Mouse (Mus musculus) lung, embryonic 16.5 days (tissue): ENCODE measurements around the gene Abca1. TPM values are rescaled to one million over a fixed set of nuclear protein-coding genes. Genes with fewer than 3 reads are reported as not detected.

Experiments
- ATAC-seq: fragments of 200-750 bp; cut with Nextera tagmentation; 2 replicates; pipeline ENCODE4 v1.8.0; 2017; ENCODE audit warnings: low read depth, mild to moderate bottlenecking, moderate library complexity
- H3K27ac ChIP-seq: fragments of 300-500 bp; sonication (generic); 2 replicates; pipeline ENCODE4 v1.5.1; 2014; ENCODE audit warnings: mild to moderate bottlenecking, control low read depth, low read length
- H3K27me3 ChIP-seq: fragments of 300-500 bp; sonication (generic); 2 replicates; pipeline ENCODE4 v1.6.1; 2014; ENCODE audit warnings: low read depth, low read length, mixed read lengths; ENCODE audit not compliant: control insufficient read depth, insufficient read depth
- H3K36me3 ChIP-seq: fragments of 300-500 bp; sonication (generic); 2 replicates; pipeline ENCODE4 v1.6.1; 2014; ENCODE audit warnings: low read length; ENCODE audit not compliant: control insufficient read depth, insufficient read depth
- H3K4me1 ChIP-seq: fragments of 300-500 bp; sonication (generic); replicated peaks from 2 replicates; pipeline ENCODE4 v1.6.1; 2014; ENCODE audit warnings: low read length, mixed read lengths; ENCODE audit not compliant: control insufficient read depth, insufficient read depth
- H3K4me2 ChIP-seq: fragments of 300-500 bp; sonication (generic); 2 replicates; pipeline ENCODE4 v1.6.1; 2014; ENCODE audit warnings: low read depth, low read length, control low read depth
- H3K4me3 ChIP-seq: fragments of 300-500 bp; sonication (generic); 2 replicates; pipeline ENCODE4 v1.5.1; 2014; ENCODE audit warnings: mild to moderate bottlenecking, low read length, control low read depth
- H3K9ac ChIP-seq: fragments of 300-500 bp; sonication (generic); 2 replicates; pipeline ENCODE4 v1.6.1; 2014; ENCODE audit warnings: low read length, control low read depth
- H3K9me3 ChIP-seq: fragments of 300-500 bp; sonication (generic); 2 replicates; pipeline ENCODE4 v1.6.1; 2016; ENCODE audit warnings: low read length; ENCODE audit not compliant: control insufficient read depth
- WGBS: fragments of 180-500 bp; shearing (Covaris S2); extraction: QIAGEN DNeasy Blood & Tissue Kit; methylation state at CpG from one replicate; pipeline ENCODE4 v1.1.7; 2014; 5-methylcytosine and 5-hydroxymethylcytosine counted together
- polyA plus RNA-seq: library from polyadenylated mRNA; unstranded; fragments of >200 nt; fragmentation: Nextera tagmentation; extraction: Ambion mirVana; gene quantifications from 2 replicates; pipeline ENCODE4 v1.2.1, GENCODE M21; 2015

The Abca1 gene
- polyA plus RNA-seq, 1 experiment from 2014 or later, result 9.8 TPM

DNA sequence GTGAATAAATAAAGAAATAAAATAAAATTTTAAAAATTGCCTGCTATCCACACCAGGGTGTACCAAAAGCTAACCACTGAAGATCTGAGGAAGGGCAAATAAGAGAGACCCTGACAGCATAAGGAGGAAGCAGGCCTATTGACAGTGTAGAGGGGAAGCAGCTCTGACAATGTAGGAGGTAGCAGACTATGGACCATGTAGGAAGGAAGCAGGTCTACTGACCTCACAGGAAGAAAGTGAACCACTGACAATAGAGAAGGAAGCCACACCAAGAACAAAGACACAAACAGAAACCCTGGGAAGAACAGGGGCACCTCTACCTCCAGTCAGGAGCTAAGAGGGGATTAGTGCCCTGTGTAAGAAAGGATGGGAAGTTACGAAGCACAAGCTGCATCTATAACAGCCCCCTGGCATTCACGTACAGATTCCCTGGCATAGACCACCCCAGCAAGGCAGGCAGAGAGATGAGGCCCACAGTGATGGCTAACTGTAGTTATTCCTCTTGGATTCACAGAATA, 80.8 kb downstream of the Abca1 start:
- no peaks in the 10 kb centered on the region; the same call in 1 of the 2 replicates for H3K4me1 ChIP-seq
- H3K4me2 ChIP-seq, result no peak overlapping the region
- ATAC-seq, result peak; percentile 81
- peak overlapping the region; percentile 53 for H3K27ac ChIP-seq
- WGBS, result 83% methylated on average over 2 of the region's 2 CpGs
- H3K4me3 ChIP-seq, result no peak overlapping the region
- H3K9me3 ChIP-seq, result no peaks in the 10 kb centered on the region
- H3K27me3 ChIP-seq, result no peaks in the 10 kb centered on the region
- peaks cover 31% of the 10 kb centered on the region; the same call in 1 of the 2 replicates for H3K36me3 ChIP-seq
- no peak overlapping the region for H3K9ac ChIP-seq

GRCm38 (mm10) chr4:53076788-53077350, 82.8 kb downstream of the Abca1 start:
- WGBS, result 75% methylated on average over 4 of the region's 4 CpGs
- H3K36me3 ChIP-seq, result peaks cover 34% of the 10 kb centered on the region

GRCm38 (mm10) chr4:53073025-53073424, 86.7 kb downstream of the Abca1 start:
- WGBS, result 90% methylated on average over 7 of the region's 7 CpGs
- no peak for ATAC-seq

More at GRCm38 (mm10) chr4:53076788-53077350, 82.8 kb downstream of the Abca1 start:
- Histone ChIP-seq H3K4me2 (no peak overlapping the region), H3K9me3 (no peaks in the 10 kb centered on the region), H3K9ac (no peak overlapping the region), H3K27ac (no peak overlapping the region), H3K27me3 (no peaks in the 10 kb centered on the region), H3K4me3 (no peak overlapping the region), H3K4me1 (no peaks in the 10 kb centered on the region; the same call in 1 of the 2 replicates)
- no peak for ATAC-seq

DNA sequence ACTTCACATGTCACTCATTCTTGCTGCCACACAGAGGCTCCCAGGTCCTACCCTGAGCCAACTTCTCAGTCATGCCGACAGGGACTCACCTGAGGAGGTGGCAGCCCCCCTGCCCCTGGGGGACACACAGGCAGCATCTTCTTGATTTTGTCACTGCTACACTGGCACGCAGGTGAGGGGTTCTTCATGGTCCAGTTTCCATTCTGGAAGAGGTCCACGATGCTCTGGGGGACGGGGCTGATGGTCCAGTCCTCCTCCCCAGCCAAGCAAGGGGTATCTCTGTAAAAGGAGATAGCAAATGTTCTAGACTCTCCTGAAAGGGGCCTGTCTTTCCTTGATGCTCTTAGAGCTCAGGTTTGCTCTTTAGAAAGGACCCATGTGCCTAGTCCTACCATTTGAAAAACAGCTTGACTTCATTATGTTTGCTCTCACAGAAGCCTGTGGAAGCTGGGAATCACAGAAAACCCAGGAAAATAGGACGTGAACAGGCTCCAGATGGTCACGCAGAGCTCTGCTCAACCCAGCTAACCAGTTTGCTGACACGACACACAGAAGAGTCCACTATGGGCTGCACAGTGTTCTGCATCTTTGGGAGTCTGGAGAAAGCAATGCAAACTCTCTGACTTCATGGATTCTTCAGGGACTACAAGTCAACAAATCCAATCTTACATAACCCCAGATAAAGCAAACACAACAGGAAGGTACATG, 97.2 kb downstream of the Abca1 start:
- Histone ChIP-seq H3K27me3 (no peaks in the 10 kb centered on the region), H3K9ac (no peak overlapping the region), H3K4me1 (no peaks in the 10 kb centered on the region), H3K36me3 (peaks cover 34% of the 10 kb centered on the region), H3K4me3 (no peak overlapping the region), H3K4me2 (no peak overlapping the region), H3K27ac (no peak overlapping the region), H3K9me3 (peaks cover 4% of the 10 kb centered on the region; the same call in 1 of the 2 replicates)
- 88% methylated on average over 7 of the region's 7 CpGs for WGBS
- no peak for ATAC-seq

More at GRCm38 (mm10) chr4:53073025-53073424, 86.7 kb downstream of the Abca1 start:
- H3K27me3 ChIP-seq, result no peaks in the 10 kb centered on the region
- H3K4me2 ChIP-seq, result no peak overlapping the region
- no peak overlapping the region for H3K4me3 ChIP-seq
- peaks cover 44% of the 10 kb centered on the region for H3K36me3 ChIP-seq
- no peaks in the 10 kb centered on the region for H3K9me3 ChIP-seq
- no peak overlapping the region for H3K27ac ChIP-seq
- no peaks in the 10 kb centered on the region for H3K4me1 ChIP-seq
- H3K9ac ChIP-seq, result no peak overlapping the region

GRCm38 (mm10) chr4:53046238-53047022, 113.3 kb downstream of the Abca1 start:
- H3K9ac ChIP-seq, result no peak overlapping the region
- H3K9me3 ChIP-seq, result no peaks in the 10 kb centered on the region
- no peak overlapping the region for H3K4me2 ChIP-seq
- no peak overlapping the region for H3K4me3 ChIP-seq
- H3K27me3 ChIP-seq, result no peaks in the 10 kb centered on the region
- WGBS, result 57% methylated on average over 9 of the region's 9 CpGs
- ATAC-seq, result no peak
- H3K4me1 ChIP-seq, result no peaks in the 10 kb centered on the region
- peaks cover 18% of the 10 kb centered on the region for H3K36me3 ChIP-seq
- no peak overlapping the region for H3K27ac ChIP-seq

DNA sequence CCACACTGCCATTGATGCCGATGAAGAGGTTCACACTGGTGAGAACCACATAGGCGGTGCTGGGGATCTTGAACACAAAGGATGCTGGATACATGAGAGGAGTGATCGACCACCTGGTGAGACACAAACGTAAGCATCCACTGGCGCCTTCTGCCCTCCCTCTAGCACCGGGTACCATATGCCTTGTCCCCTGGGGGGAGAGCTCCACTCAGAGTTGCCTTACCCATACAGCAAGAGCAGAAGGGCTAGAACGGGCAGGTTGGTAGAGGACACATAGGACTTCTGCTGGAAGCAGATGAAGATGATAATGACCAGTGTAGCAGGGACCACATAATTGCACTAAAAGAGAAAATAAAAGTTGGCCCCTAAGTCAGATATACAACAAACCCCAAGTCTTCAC, 113.9 kb downstream of the Abca1 start:
- Histone ChIP-seq H3K27me3 (no peaks in the 10 kb centered on the region), H3K36me3 (peaks cover 19% of the 10 kb centered on the region), H3K4me2 (no peak overlapping the region), H3K4me3 (no peak overlapping the region), H3K9ac (no peak overlapping the region), H3K4me1 (no peaks in the 10 kb centered on the region), H3K27ac (no peak overlapping the region), H3K9me3 (no peaks in the 10 kb centered on the region)
- 84% methylated on average over 7 of the region's 7 CpGs for WGBS
- ATAC-seq, result no peak

GRCm38 (mm10) chr4:53043819-53044218, 115.9 kb downstream of the Abca1 start:
- no peak overlapping the region for H3K4me3 ChIP-seq

DNA sequence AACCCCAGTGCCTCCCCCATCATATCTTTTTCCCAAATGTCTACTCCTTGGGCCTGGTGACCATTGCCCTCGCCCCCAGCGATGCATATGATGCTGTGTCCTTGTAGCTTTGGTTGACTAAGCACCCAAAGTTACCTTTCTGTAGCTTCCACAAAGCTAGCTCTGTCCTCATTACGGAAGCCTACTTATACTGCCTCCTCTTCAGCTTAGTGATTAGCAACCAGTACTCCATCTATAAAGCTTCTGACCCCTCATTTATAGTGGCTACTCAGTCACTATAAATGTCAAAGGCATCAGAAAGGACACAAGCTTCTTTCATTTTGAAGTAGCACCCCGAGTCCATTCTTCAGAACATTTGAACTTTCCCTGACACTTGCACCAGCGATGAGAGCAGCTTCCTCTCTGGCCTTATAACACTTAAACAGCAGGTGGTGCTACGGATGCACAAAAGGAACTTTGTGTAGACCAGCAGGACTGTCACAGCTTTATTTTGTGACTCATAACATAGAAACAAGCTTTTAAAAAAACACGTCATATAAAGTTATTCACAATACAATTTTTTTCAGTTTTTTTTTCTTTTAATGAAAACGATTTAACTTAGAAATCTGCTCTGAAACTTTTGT, 129.3 kb downstream of the Abca1 start:
- Histone ChIP-seq H3K4me1 (no peaks in the 10 kb centered on the region), H3K4me2 (no peak overlapping the region), H3K36me3 (peaks cover 13% of the 10 kb centered on the region; the same call in 1 of the 2 replicates), H3K9ac (no peak overlapping the region), H3K4me3 (no peak overlapping the region), H3K27ac (no peak overlapping the region), H3K9me3 (no peaks in the 10 kb centered on the region), H3K27me3 (no peaks in the 10 kb centered on the region)
- WGBS, result 57% methylated on average over 8 of the region's 8 CpGs
- ATAC-seq, result no peak

More at GRCm38 (mm10) chr4:53043819-53044218, 115.9 kb downstream of the Abca1 start:
- WGBS, result 90% methylated on average over 8 of the region's 8 CpGs
- Histone ChIP-seq H3K9me3 (no peaks in the 10 kb centered on the region), H3K36me3 (peaks cover 20% of the 10 kb centered on the region), H3K4me2 (no peak overlapping the region), H3K4me1 (no peaks in the 10 kb centered on the region), H3K27ac (no peak overlapping the region), H3K27me3 (no peaks in the 10 kb centered on the region), H3K9ac (no peak overlapping the region)
- no peak for ATAC-seq
